Mouse (Mus musculus): Measurements from ENCODE around the gene Cacna1g. TPM values are rescaled to one million over a fixed set of nuclear protein-coding genes. Genes with fewer than 3 reads are reported as not detected.

The Cacna1g gene
- polyA plus RNA-seq, 2 experiments from 2014 or later: not detected

- ATAC-seq: no peak
Observed at GRCm38 (mm10) chr11:94480382-94480781, 6.4 kb upstream of the Cacna1g start.

DNA sequence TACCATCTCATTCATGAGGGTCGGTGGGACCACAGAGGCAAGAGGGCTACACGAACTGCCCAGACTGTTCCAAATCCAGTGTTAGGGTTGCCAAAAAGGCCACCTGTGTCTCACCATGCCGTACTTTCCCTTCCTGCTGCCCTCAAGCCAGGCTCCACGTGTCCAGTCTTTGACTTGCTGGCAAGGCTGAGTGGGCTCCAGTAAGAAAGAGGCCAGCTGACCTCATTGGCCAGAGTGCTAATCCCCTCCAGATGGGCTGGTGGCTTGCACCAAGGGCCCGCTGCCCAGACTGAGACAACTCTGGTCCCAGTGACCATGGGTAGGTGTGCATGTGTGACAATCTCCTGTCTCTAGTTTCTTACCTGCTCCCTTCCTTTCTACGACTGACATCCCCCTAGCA, 3.7 kb upstream of the Cacna1g start:
- ATAC-seq: no peak

- no peak for ATAC-seq
Observed at GRCm38 (mm10) chr11:94475722-94476121, 1.7 kb upstream of the Cacna1g start.

DNA sequence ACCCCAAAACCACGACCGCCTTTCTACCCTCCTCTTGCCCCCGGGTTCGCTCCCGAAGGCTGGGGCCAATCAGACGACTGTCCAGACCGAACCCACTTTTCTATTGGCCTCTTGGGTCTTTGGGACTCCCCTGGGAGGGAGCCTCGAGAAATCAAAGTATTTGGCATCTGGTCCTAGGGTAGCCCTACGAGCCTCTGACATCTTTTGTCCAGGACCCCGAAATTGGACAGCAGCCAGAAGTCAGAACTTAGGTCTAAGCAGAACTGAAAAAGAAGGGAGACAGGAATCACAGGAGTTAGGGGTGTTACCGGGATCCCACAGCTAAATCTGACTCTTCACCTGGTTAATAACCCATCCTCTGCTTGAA, 529 bp upstream of the Cacna1g start:
- ATAC-seq: no peak

DNA sequence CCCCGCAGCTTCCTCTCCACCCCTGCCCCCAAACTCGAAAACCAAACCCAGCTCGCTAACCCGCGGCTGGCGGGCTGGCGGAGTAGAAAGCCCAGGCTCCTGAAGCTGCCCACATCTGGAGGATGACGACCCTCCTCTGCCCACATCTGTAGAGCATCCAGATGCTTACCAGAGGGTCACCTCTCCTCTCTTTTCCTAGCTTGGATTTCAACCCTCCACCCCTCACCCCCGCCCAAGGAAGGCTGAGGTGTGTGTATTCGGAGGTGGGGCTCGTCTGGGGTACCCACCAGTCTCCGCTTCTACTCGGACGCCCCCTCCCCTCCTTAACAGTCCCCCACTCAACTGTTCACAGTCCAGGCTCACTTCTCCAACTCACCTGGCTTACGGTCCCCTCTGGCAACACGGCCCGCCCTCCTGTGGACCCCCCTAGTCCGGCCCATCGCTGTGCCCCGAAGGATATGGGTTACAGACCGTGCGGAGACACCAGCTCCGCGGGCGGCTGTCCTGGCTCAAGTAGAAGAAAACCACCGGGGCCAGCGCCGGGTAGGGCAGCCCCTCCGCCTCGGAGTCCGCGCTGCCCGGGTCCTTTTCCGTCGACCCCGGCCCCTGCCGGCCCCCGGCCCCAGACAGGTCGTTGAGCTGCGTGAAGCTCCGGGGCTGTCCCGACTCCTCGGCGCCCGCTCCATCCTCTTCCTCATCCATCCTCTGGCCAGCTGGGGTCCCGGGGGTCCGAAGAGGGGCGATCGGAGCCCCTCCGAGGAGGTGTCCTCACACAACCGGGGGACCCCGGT, 887 bp downstream of the Cacna1g start:
- ATAC-seq: no peak

GRCm38 (mm10) chr11:94472585-94472915, 1.4 kb downstream of the Cacna1g start:
- ATAC-seq: no peak

DNA sequence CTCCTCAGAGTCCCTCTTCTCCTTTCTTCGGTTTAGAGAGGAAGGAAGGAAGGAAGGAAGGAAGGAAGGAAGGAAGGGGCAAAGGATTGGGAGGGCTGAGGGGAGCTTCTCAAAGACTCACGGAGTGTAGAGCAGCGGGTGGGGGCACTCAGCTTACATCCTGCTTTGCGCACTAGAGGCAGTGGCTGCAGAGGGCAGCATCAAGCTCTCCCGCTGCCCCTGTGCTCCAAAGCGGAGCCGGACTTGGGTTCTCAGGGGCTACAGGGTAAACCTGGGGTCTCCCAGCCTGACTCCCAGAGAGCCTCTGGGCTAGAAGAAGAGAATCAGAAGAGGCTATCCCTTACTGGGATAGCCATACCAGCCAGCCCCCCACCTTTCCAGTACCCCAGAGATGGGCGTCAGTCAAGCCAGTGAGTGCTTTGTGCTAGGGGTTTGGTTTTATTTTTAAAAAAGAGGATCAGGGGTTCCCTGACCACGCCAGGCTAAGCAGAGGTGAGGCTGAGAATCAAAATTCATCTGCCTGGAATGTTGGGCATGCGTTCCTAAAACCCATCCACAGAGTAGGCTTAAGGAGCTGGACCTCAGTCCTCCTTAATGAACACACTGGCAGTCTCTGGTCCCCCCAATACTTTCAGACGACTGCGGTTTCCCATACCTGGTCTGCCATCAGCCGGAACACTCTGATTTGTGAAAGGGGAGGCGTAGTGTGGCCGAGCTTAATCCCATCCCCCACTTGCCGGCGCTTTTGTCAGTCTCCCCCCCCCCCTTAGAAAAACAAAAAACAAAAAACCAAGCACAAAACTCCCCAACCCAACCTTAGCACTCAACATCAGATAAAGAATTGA, 2.0 kb downstream of the Cacna1g start:
- no peak for ATAC-seq

- ATAC-seq: no peak
Observed at GRCm38 (mm10) chr11:94470391-94470790, 3.6 kb downstream of the Cacna1g start.

DNA sequence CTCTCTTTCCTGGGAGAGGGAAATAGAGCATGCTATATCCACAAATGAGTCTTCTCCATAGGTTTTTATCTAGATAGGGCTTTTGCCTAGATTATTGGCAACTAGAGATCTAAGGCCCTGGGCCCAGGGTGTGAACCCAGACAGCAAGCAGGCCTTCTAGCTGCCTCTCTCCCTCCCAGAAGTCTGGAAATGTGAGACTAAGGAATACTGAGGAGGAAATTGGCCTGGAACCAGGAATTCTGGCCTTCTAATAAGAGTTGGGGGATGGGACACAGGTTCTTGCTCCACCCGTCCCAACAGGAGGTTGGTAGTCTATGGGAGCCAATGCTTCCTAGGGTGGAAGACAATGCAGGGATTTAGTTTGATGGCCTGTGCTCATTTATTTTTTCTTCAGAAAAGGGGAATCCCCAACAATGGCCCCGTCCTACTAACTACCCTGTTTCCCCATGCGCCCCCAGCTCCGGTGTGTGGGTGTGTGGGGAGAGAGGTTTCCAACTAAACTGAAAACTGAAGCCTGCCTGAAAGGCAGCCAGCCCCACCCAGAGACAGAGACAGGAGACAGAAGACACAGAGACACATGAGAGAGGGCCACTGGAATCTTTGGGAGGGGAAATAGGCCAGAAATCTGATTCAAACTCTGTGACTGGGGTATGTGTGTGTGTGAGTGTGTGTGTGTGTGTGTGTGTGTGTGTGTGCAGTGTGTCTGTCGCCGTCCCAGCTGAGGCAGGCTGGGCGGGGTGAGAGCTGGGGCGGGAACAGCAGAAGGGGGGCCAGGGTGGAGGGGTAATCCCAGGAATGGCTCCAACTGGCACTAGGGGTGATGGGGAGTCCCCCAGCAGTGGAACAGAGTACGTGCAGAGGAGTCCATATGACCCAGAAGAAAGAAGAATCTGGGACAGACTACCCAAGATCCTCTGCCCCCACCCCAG, 4.6 kb downstream of the Cacna1g start:
- ATAC-seq: no peak

GRCm38 (mm10) chr11:94468582-94469064, 5.4 kb downstream of the Cacna1g start:
- no peak for ATAC-seq

DNA sequence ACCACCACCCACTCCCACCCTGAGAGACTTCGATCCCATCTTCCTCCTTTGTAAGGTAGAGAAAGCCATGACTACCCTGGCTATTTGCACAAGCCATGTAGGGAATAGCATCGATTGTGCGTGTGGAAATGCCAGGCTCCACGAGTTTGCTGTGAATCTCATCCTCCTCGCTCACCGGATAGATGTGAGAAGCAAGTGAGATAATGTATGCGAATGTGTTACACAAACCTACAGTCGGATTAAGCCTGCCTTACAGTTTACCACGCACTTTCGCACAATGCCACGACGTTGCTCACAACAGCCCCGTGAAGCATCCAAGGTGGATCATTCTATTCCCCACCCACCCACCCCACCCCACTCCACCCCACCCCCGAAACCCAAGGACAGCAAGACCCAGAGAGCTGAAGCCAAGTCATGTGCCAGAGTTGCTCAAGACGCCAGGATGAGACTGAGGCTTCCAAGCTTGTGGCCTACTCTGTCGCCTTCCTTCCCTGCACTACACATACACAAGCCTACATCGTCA, 7.6 kb downstream of the Cacna1g start:
- ATAC-seq: no peak

DNA sequence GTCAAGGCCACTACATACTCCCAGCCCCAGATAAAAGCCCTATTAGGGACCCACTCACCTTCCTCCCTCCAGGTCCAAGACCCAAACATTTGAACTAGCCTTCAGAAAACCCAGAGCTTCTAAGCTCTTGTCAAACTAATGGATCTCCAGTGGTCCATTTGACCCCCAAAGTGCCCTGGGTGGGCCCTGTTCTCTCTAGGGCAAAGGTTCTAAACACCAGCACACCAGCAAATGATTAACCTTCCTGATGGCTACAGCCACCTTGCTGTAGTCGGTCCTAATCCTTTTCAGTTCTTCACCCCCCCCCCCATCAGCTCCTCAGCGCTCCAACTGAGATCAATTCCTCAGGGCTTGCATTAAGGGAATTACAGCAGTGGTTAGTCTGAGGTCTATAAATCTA, 9.8 kb downstream of the Cacna1g start:
- no peak for ATAC-seq

GRCm38 (mm10) chr11:94461856-94462255, 12.1 kb downstream of the Cacna1g start:
- no peak for ATAC-seq

- no peak for ATAC-seq
Observed at GRCm38 (mm10) chr11:94457001-94457400, 17.0 kb downstream of the Cacna1g start.

- ATAC-seq: no peak
Observed at GRCm38 (mm10) chr11:94456347-94456746, 17.7 kb downstream of the Cacna1g start.

- ATAC-seq: no peak
Observed at GRCm38 (mm10) chr11:94455161-94455820, 18.7 kb downstream of the Cacna1g start.

DNA sequence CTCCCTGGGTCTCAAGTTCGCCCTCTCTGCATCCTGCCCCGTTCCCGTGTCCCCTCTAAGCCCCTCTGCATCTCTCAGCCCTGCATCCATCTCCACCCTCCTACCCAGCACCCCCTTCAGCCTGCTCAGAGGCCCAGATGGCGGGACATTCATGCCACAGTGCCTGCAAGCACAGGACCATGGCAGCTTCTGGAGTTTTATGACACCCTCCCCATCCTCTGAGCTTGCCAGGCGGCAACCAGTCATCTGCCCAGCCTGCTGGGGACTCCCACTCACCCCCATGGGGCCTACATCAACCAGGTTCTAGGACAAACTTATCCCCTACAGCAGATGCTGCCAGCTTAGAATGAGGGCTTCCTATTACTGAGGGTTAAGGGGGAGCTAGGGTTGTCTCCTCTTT, 19.2 kb downstream of the Cacna1g start:
- no peak for ATAC-seq

GRCm38 (mm10) chr11:94451091-94451773, 22.8 kb downstream of the Cacna1g start:
- no peak for ATAC-seq

GRCm38 (mm10) chr11:94449886-94450285, 24.1 kb downstream of the Cacna1g start:
- no peak for ATAC-seq

DNA sequence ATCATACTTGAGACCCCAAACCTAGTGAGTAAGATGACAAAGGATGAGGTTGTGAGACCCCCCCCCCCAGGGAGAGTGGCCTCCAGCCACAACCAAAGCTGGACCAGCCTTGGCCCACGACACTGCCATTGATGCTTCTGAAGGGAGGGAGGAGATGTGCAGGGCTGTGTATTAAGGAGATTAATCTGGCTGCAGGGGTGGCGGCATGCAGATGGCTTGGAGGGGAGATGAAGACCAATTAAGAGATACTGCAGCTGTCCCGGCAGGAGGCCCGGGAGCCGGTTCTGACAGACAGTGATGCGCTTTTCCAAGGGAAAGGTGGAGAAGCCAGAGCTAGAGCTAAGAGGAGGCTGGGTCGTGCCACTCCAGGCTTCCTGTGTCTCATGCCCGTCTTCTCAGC, 24.8 kb downstream of the Cacna1g start:
- no peak for ATAC-seq

- ATAC-seq: no peak
Observed at GRCm38 (mm10) chr11:94447017-94447416, 27.0 kb downstream of the Cacna1g start.
